Mouse (Mus musculus): Measurements from ENCODE around the gene Gsg1. TPM values are rescaled to one million over a fixed set of nuclear protein-coding genes. Genes with fewer than 3 reads are reported as not detected.

The Gsg1 gene
- not detected in 2 replicates for total RNA-seq (2014; fragmentation: Nextera tagmentation)
- not detected in 2 replicates for total RNA-seq (2017)
- not detected in 2 replicates for polyA plus RNA-seq (2012)

GRCm38 (mm10) chr6:135254153-135254552 is at the start of gene Gsg1:
Gene Gsg1 (minus strand): TSS chr6:135254351.
- Histone ChIP-seq H3K27me3 (ENCODE audit: insufficient read depth, low read length) (no peaks in the 10 kb centered on the region; the same call in none of the 2 replicates), H3K4me1 (ENCODE audit: insufficient read depth, low read depth, low read length) (no peaks in the 10 kb centered on the region), H3K36me3 (replicated peaks) (no peaks in the 10 kb centered on the region), H3K9me3 (replicated peaks) (peaks cover 28% of the 10 kb centered on the region), H3K4me3 (ENCODE audit: low read depth, low read length) (no peak within 1 kb of the TSS)
- TF ChIP-seq TAL1 (conservative IDR thresholded peaks at IDR 0.05; ENCODE audit: low read depth, low read length) (no peak), GATA2 (IDR thresholded peaks at IDR 0.05; ENCODE audit: borderline replicate concordance, low read depth, low read length) (no peak), CTCF (IDR thresholded peaks at IDR 0.05; ENCODE audit: low read depth, low read length) (no peak), POLR2AphosphoS5 (IDR thresholded peaks at IDR 0.05; ENCODE audit: insufficient replicate concordance, low read depth, low read length) (no peak), GATA1 (IDR thresholded peaks at IDR 0.05; ENCODE audit: borderline replicate concordance, low read length) (no peak)
- DNase-seq (ENCODE audit: low spot score) (no peak), ATAC-seq (ENCODE audit: extremely low read depth, insufficient number of reproducible peaks, low FRiP score, poor library complexity, severe bottlenecking) (no peak)

DNA sequence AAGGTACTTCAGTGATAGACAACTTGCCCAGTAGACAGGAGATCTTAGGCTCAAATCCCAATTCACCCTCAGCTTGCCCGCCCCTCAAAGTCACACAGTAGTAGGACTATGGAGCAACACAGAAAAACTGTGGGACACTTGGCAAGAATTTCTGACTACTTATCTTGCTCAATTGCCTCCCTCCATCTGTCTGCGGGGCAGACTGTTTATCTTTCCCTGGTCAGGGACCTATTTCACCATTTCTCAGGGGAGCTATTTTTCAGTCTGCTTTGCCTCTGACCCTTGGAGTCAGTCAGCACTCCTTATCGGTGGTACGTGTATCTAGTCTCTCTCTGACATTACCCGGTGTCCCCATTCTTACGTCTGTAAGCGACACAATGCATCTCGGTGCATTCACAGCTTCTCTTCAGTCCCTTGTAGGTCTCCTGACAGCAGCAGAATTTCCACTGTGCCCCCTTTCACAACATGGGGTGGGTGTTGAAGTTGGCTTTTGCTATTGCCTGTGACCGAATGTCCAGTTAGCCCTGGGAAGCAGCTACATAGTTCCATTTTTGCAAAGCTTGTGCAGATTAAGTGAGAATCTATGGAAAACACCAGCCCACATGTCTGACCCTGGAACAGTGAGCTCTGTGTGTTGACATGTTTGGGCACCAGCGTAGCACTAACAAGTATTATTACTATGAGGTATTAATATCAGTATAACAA is 48.4 kb upstream of the Gsg1 start:
- H3K4me1 ChIP-seq (ENCODE audit: insufficient read depth, low read depth, low read length), result no peaks in the 10 kb centered on the region
- no peak for TF ChIP-seq GATA2 (IDR thresholded peaks at IDR 0.05; ENCODE audit: borderline replicate concordance, low read depth, low read length)
- TF ChIP-seq TAL1 (conservative IDR thresholded peaks at IDR 0.05; ENCODE audit: low read depth, low read length), result no peak
- TF ChIP-seq GATA1 (IDR thresholded peaks at IDR 0.05; ENCODE audit: borderline replicate concordance, low read length), result no peak
- TF ChIP-seq CTCF (IDR thresholded peaks at IDR 0.05; ENCODE audit: low read depth, low read length), result no peak
- no peak for TF ChIP-seq POLR2AphosphoS5 (IDR thresholded peaks at IDR 0.05; ENCODE audit: insufficient replicate concordance, low read depth, low read length)
- ATAC-seq (ENCODE audit: extremely low read depth, insufficient number of reproducible peaks, low FRiP score, poor library complexity, severe bottlenecking) (no peak), DNase-seq (ENCODE audit: low spot score) (no peak)
- H3K27me3 ChIP-seq (ENCODE audit: insufficient read depth, low read length), result no peaks in the 10 kb centered on the region
- peaks cover 32% of the 10 kb centered on the region for H3K9me3 ChIP-seq (replicated peaks)
- H3K36me3 ChIP-seq (replicated peaks), result no peaks in the 10 kb centered on the region
- H3K4me3 ChIP-seq (ENCODE audit: low read depth, low read length), result no peak overlapping the region

- Histone ChIP-seq H3K4me1 (ENCODE audit: insufficient read depth, low read depth, low read length) (no peaks in the 10 kb centered on the region), H3K9me3 (replicated peaks) (peaks cover 37% of the 10 kb centered on the region), H3K27me3 (ENCODE audit: insufficient read depth, low read length) (0 out of 2 replicates have a peak, but pooled peaks cover 2% of the 10 kb centered on the region), H3K4me3 (ENCODE audit: low read depth, low read length) (no peak overlapping the region), H3K36me3 (replicated peaks) (no peaks in the 10 kb centered on the region)
- ATAC-seq (ENCODE audit: extremely low read depth, insufficient number of reproducible peaks, low FRiP score, poor library complexity, severe bottlenecking), result no peak
- no peak for TF ChIP-seq GATA1 (IDR thresholded peaks at IDR 0.05; ENCODE audit: borderline replicate concordance, low read length)
- TF ChIP-seq TAL1 (conservative IDR thresholded peaks at IDR 0.05; ENCODE audit: low read depth, low read length), result no peak
- TF ChIP-seq POLR2AphosphoS5 (IDR thresholded peaks at IDR 0.05; ENCODE audit: insufficient replicate concordance, low read depth, low read length), result no peak
- no peak for TF ChIP-seq CTCF (IDR thresholded peaks at IDR 0.05; ENCODE audit: low read depth, low read length)
- TF ChIP-seq GATA2 (IDR thresholded peaks at IDR 0.05; ENCODE audit: borderline replicate concordance, low read depth, low read length), result no peak
- DNase-seq (ENCODE audit: low spot score), result no peak
Measured at GRCm38 (mm10) chr6:135300469-135300868, 46.3 kb upstream of the Gsg1 start.

DNA sequence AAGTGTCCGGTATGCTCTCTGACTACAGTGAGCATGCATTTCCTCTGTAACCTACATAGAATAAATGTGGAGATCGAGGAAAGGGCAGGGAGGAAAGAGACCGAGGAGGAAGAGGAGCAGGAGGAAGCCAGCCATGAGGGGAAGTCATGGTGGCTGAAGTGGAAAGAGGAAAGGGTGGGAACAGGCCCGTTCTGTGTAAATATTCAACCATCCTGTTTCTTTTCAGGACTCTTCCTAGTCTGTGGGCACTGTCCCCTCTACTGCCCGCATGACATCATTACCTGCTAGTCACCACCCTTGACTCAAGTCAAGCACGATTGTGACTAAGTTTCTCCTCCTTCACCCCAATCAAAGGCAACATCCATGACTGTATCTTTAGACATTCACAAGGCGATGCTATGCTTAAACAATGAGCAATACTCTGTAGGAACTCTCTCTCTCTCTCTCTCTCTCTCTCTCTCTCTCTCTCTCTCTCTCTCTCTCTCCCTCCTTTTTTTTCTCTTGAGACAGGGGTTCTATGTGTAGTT is 44.9 kb upstream of the Gsg1 start:
- no peak for TF ChIP-seq POLR2AphosphoS5 (IDR thresholded peaks at IDR 0.05; ENCODE audit: insufficient replicate concordance, low read depth, low read length)
- no peak overlapping the region for H3K4me3 ChIP-seq (ENCODE audit: low read depth, low read length)

DNA sequence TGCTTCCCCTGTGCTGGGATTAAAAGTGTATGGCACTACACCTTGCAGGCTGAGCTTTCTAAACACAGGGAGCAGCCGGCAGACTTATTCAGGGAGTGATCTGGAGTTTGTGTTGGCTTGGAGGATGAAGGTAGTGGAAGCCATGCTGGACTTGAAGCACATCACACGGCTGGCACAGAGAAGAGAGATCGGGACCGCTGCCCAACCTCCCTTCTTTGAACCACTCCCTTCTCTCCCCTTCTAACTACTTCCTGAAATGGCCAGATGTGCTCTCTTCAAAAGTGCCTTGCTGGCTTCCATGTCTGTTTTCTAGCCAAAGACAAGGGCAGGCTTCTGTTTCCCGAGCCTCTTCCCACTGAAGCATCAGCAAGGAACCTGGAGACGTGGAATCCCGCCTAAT is 43.4 kb upstream of the Gsg1 start:
- Histone ChIP-seq H3K9me3 (replicated peaks) (peaks cover 26% of the 10 kb centered on the region), H3K4me1 (ENCODE audit: insufficient read depth, low read depth, low read length) (no peaks in the 10 kb centered on the region), H3K27me3 (ENCODE audit: insufficient read depth, low read length) (peaks cover 2% of the 10 kb centered on the region; the same call in 1 of the 2 replicates), H3K4me3 (ENCODE audit: low read depth, low read length) (no peak overlapping the region), H3K36me3 (replicated peaks) (no peaks in the 10 kb centered on the region)
- no peak for TF ChIP-seq POLR2AphosphoS5 (IDR thresholded peaks at IDR 0.05; ENCODE audit: insufficient replicate concordance, low read depth, low read length)
- DNase-seq (ENCODE audit: low spot score) (no peak), ATAC-seq (ENCODE audit: extremely low read depth, insufficient number of reproducible peaks, low FRiP score, poor library complexity, severe bottlenecking) (no peak)

More for the DNA sequence above, 44.9 kb upstream of the Gsg1 start:
- peaks cover 2% of the 10 kb centered on the region; the same call in 1 of the 2 replicates for H3K27me3 ChIP-seq (ENCODE audit: insufficient read depth, low read length)
- H3K9me3 ChIP-seq (replicated peaks), result peaks cover 37% of the 10 kb centered on the region
- ATAC-seq (ENCODE audit: extremely low read depth, insufficient number of reproducible peaks, low FRiP score, poor library complexity, severe bottlenecking) (no peak), DNase-seq (ENCODE audit: low spot score) (no peak)
- H3K4me1 ChIP-seq (ENCODE audit: insufficient read depth, low read depth, low read length), result no peaks in the 10 kb centered on the region
- no peaks in the 10 kb centered on the region for H3K36me3 ChIP-seq (replicated peaks)

- DNase-seq (ENCODE audit: low spot score) (no peak), ATAC-seq (ENCODE audit: extremely low read depth, insufficient number of reproducible peaks, low FRiP score, poor library complexity, severe bottlenecking) (no peak)
- Histone ChIP-seq H3K36me3 (replicated peaks) (no peaks in the 10 kb centered on the region), H3K4me3 (ENCODE audit: low read depth, low read length) (no peak overlapping the region), H3K9me3 (replicated peaks) (peaks cover 20% of the 10 kb centered on the region), H3K4me1 (ENCODE audit: insufficient read depth, low read depth, low read length) (no peaks in the 10 kb centered on the region), H3K27me3 (ENCODE audit: insufficient read depth, low read length) (peaks cover 2% of the 10 kb centered on the region; the same call in 1 of the 2 replicates)
- TF ChIP-seq TAL1 (conservative IDR thresholded peaks at IDR 0.05; ENCODE audit: low read depth, low read length) (no peak), POLR2AphosphoS5 (IDR thresholded peaks at IDR 0.05; ENCODE audit: insufficient replicate concordance, low read depth, low read length) (no peak), GATA1 (IDR thresholded peaks at IDR 0.05; ENCODE audit: borderline replicate concordance, low read length) (no peak), GATA2 (IDR thresholded peaks at IDR 0.05; ENCODE audit: borderline replicate concordance, low read depth, low read length) (no peak), CTCF (IDR thresholded peaks at IDR 0.05; ENCODE audit: low read depth, low read length) (no peak)
Measured at GRCm38 (mm10) chr6:135296267-135296666, 42.1 kb upstream of the Gsg1 start.
